Mouse (Mus musculus) left cerebral cortex, adult 2 months (tissue): Measurements from ENCODE around the gene Mfsd9. TPM values are rescaled to one million over a fixed set of nuclear protein-coding genes. Genes with fewer than 3 reads are reported as not detected.

Experiments
- DNase-seq, 2 experiments: peaks; one replicate each; pipeline ENCODE4 v3.0.0; 2021 to 2022; ENCODE audit warnings: low spot score in 2 of 2, mixed read lengths in 1 of 2; ENCODE audit errors: extremely low spot score in 1 of 2
- H3K27ac ChIP-seq: fragments of 200-600 bp; 2 replicates; pipeline ENCODE4 v1.8.1; 2022
- H3K4me3 ChIP-seq: fragments of 200-600 bp; 2 replicates; pipeline ENCODE4 v1.8.1; 2022
- CTCF ChIP-seq: fragments of 200-600 bp; IDR thresholded peaks from 2 replicates; pipeline ENCODE4 v1.8.1; 2022; ENCODE audit warnings: antibody characterized with exemption, mild to moderate bottlenecking, moderate library complexity
- intact Hi-C: fragments of 180-260 bp; cut with DNase I; formaldehyde crosslinking; loops from one replicate; pipeline ENCODE4 v1.15.1; 2025
- total RNA-seq, 2 experiments: library from RNA; stranded (reverse); gene quantifications; 2 replicates each; pipeline ENCODE4 v1.2.3; 2021

Mfsd9 gene
- total RNA-seq, 2 experiments from 2014 or later, result 4.0 to 4.5 TPM

DNA sequence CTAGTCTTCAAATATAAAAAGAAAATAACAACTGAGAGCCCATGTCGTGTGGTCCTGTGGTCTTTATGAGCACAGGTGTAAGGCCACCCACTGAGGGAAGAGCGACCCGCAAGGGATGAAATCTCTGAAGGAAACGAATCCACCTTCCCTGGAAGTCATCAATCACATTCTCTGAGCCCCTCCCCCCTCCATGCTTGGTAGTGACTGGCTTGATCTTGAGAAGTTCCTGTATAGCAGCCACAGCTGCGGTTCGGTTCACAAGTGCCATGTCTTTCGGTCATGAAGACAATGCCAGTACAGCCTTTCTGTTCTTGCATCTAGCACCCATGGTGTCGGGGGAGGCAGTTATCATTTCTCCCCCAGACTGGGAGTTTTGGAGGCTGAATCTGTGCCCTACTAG is 52.8 kb downstream of the Mfsd9 start:
- no peak for TF ChIP-seq CTCF
- DNase-seq, result no peak
- intact Hi-C loops, result no loop called here
- H3K27ac ChIP-seq, result no peak overlapping the region
- H3K4me3 ChIP-seq, result no peak overlapping the region

DNA sequence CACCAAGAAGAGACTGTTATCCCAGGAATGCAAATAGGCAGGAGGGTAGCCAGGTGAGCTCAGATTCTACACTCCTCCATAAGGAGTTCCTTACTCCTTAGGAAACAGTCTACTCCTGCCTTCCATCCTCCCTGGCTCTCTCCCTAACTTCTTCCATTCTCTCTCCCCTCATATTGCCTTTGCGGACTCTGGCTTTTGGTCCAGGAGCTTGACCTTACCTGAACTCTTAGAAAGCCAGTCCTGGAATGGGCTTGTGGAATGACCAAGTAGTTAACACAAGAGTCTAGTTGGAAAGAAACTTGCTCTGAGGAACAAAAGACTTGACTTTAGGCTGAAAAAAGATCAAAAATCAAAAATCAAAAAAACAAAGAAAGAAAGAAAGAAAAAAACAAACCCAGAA is 61.9 kb downstream of the Mfsd9 start:
- intact Hi-C loops, result no loop called here
- Histone ChIP-seq H3K4me3 (no peak overlapping the region), H3K27ac (no peak overlapping the region)
- TF ChIP-seq CTCF, result no peak
- DNase-seq, result no peak

DNA sequence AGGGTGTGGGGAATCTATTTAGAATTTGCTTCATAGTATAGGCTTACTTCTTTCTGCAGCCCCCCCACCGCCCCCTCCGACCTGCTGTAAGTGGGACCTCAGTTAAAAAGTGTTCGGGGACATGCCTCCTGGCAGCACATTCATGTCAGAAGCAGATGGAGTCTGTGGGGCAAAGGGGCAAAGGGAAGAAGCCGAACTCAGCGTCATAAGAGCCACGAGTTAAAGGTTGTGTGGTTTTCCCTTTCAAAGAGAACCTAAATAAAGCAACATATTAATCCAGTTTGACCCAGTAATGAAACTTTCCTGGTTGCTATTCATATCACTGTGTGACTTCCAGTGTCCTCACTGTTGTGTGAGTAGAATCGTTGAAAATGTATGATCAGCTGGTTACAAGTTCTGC is 63.1 kb downstream of the Mfsd9 start:
- TF ChIP-seq CTCF, result no peak
- H3K4me3 ChIP-seq, result no peak overlapping the region
- H3K27ac ChIP-seq, result no peak overlapping the region
- intact Hi-C loops, result no loop called here
- DNase-seq, result no peak

- DNase-seq, result no peak
- Histone ChIP-seq H3K4me3 (no peak overlapping the region), H3K27ac (no peak overlapping the region)
- intact Hi-C loops, result no loop called here
- TF ChIP-seq CTCF, result no peak
Observed at GRCm38 (mm10) chr1:40726051-40726450, 64.4 kb downstream of the Mfsd9 start.

Other genes starting within 250 kb of the Mfsd9 start
- gene Slc9a4, start 210.6 kb downstream of the Mfsd9 start, total RNA-seq, result 1 to 10 TPM in 1 of 2 experiments, under 1 TPM in 1; 0.68 to 1.0 TPM
- 1 to 10 TPM; 3.2 to 3.6 TPM for gene Slc9a2, start 110.1 kb downstream of the Mfsd9 start, total RNA-seq
- under 1 TPM; 0.11 to 0.21 TPM for gene Tmem182, start 14.9 kb upstream of the Mfsd9 start, total RNA-seq